Mouse (Mus musculus) neural tube, embryonic 11.5 days (tissue): Measurements from ENCODE around the gene Daam2. TPM values are rescaled to one million over a fixed set of nuclear protein-coding genes. Genes with fewer than 3 reads are reported as not detected.
A peak's percentile ranks its signal among the peaks of the same experiment; 100 is the strongest.

Source experiments
- ATAC-seq: fragments of 200-750 bp; cut with Nextera tagmentation; 2 replicates; pipeline ENCODE4 v1.8.0; 2017; ENCODE audit warnings: moderate number of reproducible peaks, mild to moderate bottlenecking, moderate TSS enrichment, moderate library complexity; ENCODE audit not compliant: insufficient read depth, low FRiP score, low TSS enrichment
- DNase-seq: peaks from one replicate; pipeline ENCODE4 v3.0.0-alpha.2; 2015; ENCODE audit warnings: low spot score
- H3K27ac ChIP-seq: fragments of 300-500 bp; sonication (generic); 2 replicates; pipeline ENCODE4 v1.5.1; 2014; ENCODE audit warnings: low read depth, mild to moderate bottlenecking, low read length
- H3K27me3 ChIP-seq: fragments of 300-500 bp; sonication (generic); 2 replicates; pipeline ENCODE4 v1.6.1; 2014; ENCODE audit warnings: mild to moderate bottlenecking, low read length, mixed read lengths; ENCODE audit not compliant: control insufficient read depth, insufficient read depth
- H3K36me3 ChIP-seq: fragments of 300-500 bp; sonication (generic); 2 replicates; pipeline ENCODE4 v1.6.1; 2014; ENCODE audit warnings: mild to moderate bottlenecking, low read length, moderate library complexity, mixed read lengths; ENCODE audit not compliant: control insufficient read depth, insufficient read depth
- H3K4me1 ChIP-seq: fragments of 300-500 bp; sonication (generic); 2 replicates; pipeline ENCODE4 v1.6.1; 2014; ENCODE audit warnings: low read length, mixed read lengths; ENCODE audit not compliant: control insufficient read depth, insufficient read depth
- H3K4me2 ChIP-seq: fragments of 300-500 bp; sonication (generic); 2 replicates; pipeline ENCODE4 v1.6.1; 2014; ENCODE audit warnings: low read depth, mild to moderate bottlenecking, moderate library complexity
- H3K4me3 ChIP-seq: fragments of 300-500 bp; sonication (generic); 2 replicates; pipeline ENCODE4 v1.5.1; 2014; ENCODE audit warnings: low read depth, low read length
- H3K9ac ChIP-seq: fragments of 300-500 bp; sonication (generic); 2 replicates; pipeline ENCODE4 v1.6.1; 2014; ENCODE audit warnings: mild to moderate bottlenecking, low read length
- H3K9me3 ChIP-seq: fragments of 300-500 bp; sonication (generic); 2 replicates; pipeline ENCODE4 v1.6.1; 2016; ENCODE audit warnings: low read length; ENCODE audit not compliant: control insufficient read depth
- WGBS: fragments of 180-500 bp; shearing (Covaris S2); extraction: QIAGEN DNeasy Blood & Tissue Kit; methylation state at CpG from one replicate; pipeline ENCODE4 v1.1.7; 2014; 5-methylcytosine and 5-hydroxymethylcytosine counted together
- polyA plus RNA-seq: library from polyadenylated mRNA; unstranded; fragments of >200 nt; fragmentation: Nextera tagmentation; extraction: Ambion mirVana; gene quantifications from 2 replicates; pipeline ENCODE4 v1.2.1, GENCODE M21; 2014

Daam2 gene
- polyA plus RNA-seq, 1 experiment from 2014 or later, result 5.3 TPM

- DNase-seq, result no peak
- no peak for ATAC-seq
- 92% methylated on average over 6 of the region's 6 CpGs for WGBS
- H3K27ac ChIP-seq, result no peak overlapping the region
- no peaks in the 10 kb centered on the region; the same call in 1 of the 2 replicates for H3K36me3 ChIP-seq
- H3K9ac ChIP-seq, result no peak overlapping the region
- H3K4me1 ChIP-seq, result peaks cover 6% of the 10 kb centered on the region
- no peaks in the 10 kb centered on the region for H3K9me3 ChIP-seq
- no peaks in the 10 kb centered on the region for H3K27me3 ChIP-seq
- H3K4me2 ChIP-seq, result no peak overlapping the region
- no peak overlapping the region; the same call in 1 of the 2 replicates for H3K4me3 ChIP-seq
Measured at GRCm38 (mm10) chr17:49429471-49430129, 134.5 kb downstream of the Daam2 start.

GRCm38 (mm10) chr17:49428751-49429415 lies 135.3 kb downstream of the Daam2 start:
- H3K27ac ChIP-seq, result no peak overlapping the region
- H3K4me1 ChIP-seq, result peaks cover 6% of the 10 kb centered on the region
- H3K9ac ChIP-seq, result peak overlapping the region; percentile 89
- no peaks in the 10 kb centered on the region for H3K9me3 ChIP-seq
- no peak for DNase-seq
- H3K36me3 ChIP-seq, result no peaks in the 10 kb centered on the region
- H3K4me2 ChIP-seq, result peak overlapping the region; percentile 89
- 62% methylated on average over 13 of the region's 13 CpGs for WGBS
- no peaks in the 10 kb centered on the region for H3K27me3 ChIP-seq
- peak overlapping the region; percentile 75 for H3K4me3 ChIP-seq
- ATAC-seq, result no peak

- Histone ChIP-seq H3K9ac (peak within 1 kb of the TSS; percentile 89), H3K4me1 (peaks cover 6% of the 10 kb centered on the region), H3K4me3 (peak within 1 kb of the TSS; percentile 75), H3K9me3 (no peaks in the 10 kb centered on the region), H3K4me2 (peak within 1 kb of the TSS; percentile 89), H3K27me3 (no peaks in the 10 kb centered on the region), H3K36me3 (no peaks in the 10 kb centered on the region), H3K27ac (no peak within 1 kb of the TSS)
- ATAC-seq, result peak; percentile 99
- under 1% methylated on average over 28 of the region's 28 CpGs for WGBS
- DNase-seq, result peak; percentile 93
Measured at GRCm38 (mm10) chr17:49428239-49428688, 135.9 kb downstream of the Daam2 start, which contains the start of gene Mocs1. Mocs1 (plus strand) TSS chr17:49428362.

- peak; percentile 42; the same call in 1 of the 2 replicates for ATAC-seq
- 20% methylated on average over 9 of the region's 9 CpGs for WGBS
- H3K9ac ChIP-seq, result no peak overlapping the region
- H3K27ac ChIP-seq, result no peak overlapping the region
- H3K4me2 ChIP-seq, result peak overlapping the region; percentile 89
- no peaks in the 10 kb centered on the region for H3K27me3 ChIP-seq
- H3K36me3 ChIP-seq, result no peaks in the 10 kb centered on the region
- no peaks in the 10 kb centered on the region for H3K9me3 ChIP-seq
- H3K4me3 ChIP-seq, result peak overlapping the region; percentile 75
- DNase-seq, result no peak
- H3K4me1 ChIP-seq, result peaks cover 6% of the 10 kb centered on the region
Measured at GRCm38 (mm10) chr17:49427631-49428238, 136.4 kb downstream of the Daam2 start.

- DNase-seq, result no peak
- H3K4me2 ChIP-seq, result no peak overlapping the region
- H3K4me1 ChIP-seq, result peaks cover 4% of the 10 kb centered on the region
- no peak overlapping the region for H3K27ac ChIP-seq
- H3K9me3 ChIP-seq, result no peaks in the 10 kb centered on the region
- no peak overlapping the region for H3K4me3 ChIP-seq
- no peak overlapping the region for H3K9ac ChIP-seq
- H3K36me3 ChIP-seq, result no peaks in the 10 kb centered on the region
- no peaks in the 10 kb centered on the region for H3K27me3 ChIP-seq
- no peak for ATAC-seq
- WGBS, result 94% methylated on average over 3 of the region's 3 CpGs
Measured at GRCm38 (mm10) chr17:49423872-49424271, 140.3 kb downstream of the Daam2 start.

GRCm38 (mm10) chr17:49423067-49423325 lies 141.1 kb downstream of the Daam2 start:
- H3K36me3 ChIP-seq, result no peaks in the 10 kb centered on the region
- no peak overlapping the region for H3K4me3 ChIP-seq
- no peaks in the 10 kb centered on the region for H3K27me3 ChIP-seq
- ATAC-seq, result no peak
- H3K9me3 ChIP-seq, result no peaks in the 10 kb centered on the region
- no peak overlapping the region for H3K27ac ChIP-seq
- H3K4me2 ChIP-seq, result no peak overlapping the region
- no peak overlapping the region for H3K9ac ChIP-seq
- DNase-seq, result no peak
- no peaks in the 10 kb centered on the region for H3K4me1 ChIP-seq
- WGBS, result 72% methylated on average over 2 of the region's 2 CpGs

GRCm38 (mm10) chr17:49422286-49423066 lies 141.7 kb downstream of the Daam2 start:
- Histone ChIP-seq H3K27ac (no peak overlapping the region), H3K27me3 (no peaks in the 10 kb centered on the region), H3K4me3 (no peak overlapping the region), H3K4me2 (no peak overlapping the region), H3K4me1 (no peaks in the 10 kb centered on the region), H3K36me3 (no peaks in the 10 kb centered on the region), H3K9me3 (no peaks in the 10 kb centered on the region), H3K9ac (no peak overlapping the region)
- 79% methylated on average over 3 of the region's 3 CpGs for WGBS
- DNase-seq (no peak), ATAC-seq (no peak)

GRCm38 (mm10) chr17:49419813-49420212 lies 144.3 kb downstream of the Daam2 start:
- no peaks in the 10 kb centered on the region for H3K9me3 ChIP-seq
- H3K4me1 ChIP-seq, result no peaks in the 10 kb centered on the region
- no peak overlapping the region for H3K27ac ChIP-seq
- ATAC-seq, result no peak
- H3K27me3 ChIP-seq, result no peaks in the 10 kb centered on the region
- no peak overlapping the region for H3K9ac ChIP-seq
- H3K36me3 ChIP-seq, result no peaks in the 10 kb centered on the region
- H3K4me2 ChIP-seq, result no peak overlapping the region
- no peak overlapping the region for H3K4me3 ChIP-seq
- WGBS, result 77% methylated on average over 6 of the region's 6 CpGs
- DNase-seq, result no peak
